Mouse (Mus musculus) cerebellum, postnatal 14 days (tissue): ENCODE data around the gene Grk5.
"Not testable (repeated sequence)": the region's sequence is repeated elsewhere in the genome, so short reads cannot be mapped to it uniquely, and the experiment has no call there.

Experiments used
- DNase-seq, 2 experiments: peaks; one replicate each; pipeline ENCODE4 v3.0.0; 2021; ENCODE audit warnings: mixed read lengths in 2 of 2

Gene Grk5

DNA sequence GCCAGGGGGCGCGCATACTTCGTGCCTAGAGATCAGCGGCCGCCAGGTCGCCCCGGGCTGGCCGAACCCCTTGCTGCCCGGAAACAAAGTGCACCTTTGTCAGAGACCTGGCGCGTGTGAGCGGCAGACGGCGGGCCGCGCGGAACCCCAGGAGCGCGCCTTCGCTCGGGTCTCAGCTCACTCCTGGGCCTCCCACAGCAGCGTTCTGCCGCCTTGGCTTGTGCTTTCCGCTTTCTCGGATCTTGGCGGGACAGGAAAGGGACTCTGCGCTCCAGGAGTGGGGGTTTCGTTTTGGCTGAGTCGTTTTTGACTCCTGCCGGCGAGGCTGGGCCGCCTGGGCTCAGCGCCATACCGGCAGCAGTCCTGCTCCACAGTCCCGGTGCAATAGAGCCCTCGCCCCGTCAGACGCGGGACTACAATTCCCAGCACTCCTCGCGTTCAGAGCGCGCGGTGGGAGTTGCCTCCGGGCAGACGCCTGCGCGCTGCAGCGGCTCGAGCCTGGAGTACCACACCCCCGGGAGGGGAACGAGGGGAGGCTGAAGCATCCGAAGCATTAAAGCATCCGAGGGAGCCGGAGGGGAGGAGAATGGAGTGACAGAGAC is at the start of gene Grk5:
Gene Grk5, plus strand, starts transcription at position 36 of the 602 bp plus-strand sequence.
- DNase-seq: peak; percentile 98

DNA sequence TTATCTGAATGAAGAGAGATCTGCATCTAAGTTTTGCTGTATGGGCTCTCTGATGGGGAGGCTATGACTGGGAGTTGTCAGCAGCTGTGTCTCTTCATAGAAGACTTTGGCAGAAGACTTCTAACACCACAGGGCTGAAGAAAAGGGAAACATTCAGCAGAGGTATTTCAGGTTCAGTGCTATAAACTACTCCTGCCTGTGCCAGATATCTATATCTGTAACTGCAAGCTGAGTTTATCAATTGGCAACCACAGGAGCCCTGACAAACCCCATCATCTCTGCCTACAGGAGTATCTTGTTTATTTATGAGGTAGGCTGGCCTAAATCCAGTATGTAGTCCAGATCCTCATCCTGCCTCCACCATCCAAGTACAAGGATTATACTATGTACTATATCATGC is 46.2 kb upstream of the Grk5 start:
- no peak for DNase-seq

DNA sequence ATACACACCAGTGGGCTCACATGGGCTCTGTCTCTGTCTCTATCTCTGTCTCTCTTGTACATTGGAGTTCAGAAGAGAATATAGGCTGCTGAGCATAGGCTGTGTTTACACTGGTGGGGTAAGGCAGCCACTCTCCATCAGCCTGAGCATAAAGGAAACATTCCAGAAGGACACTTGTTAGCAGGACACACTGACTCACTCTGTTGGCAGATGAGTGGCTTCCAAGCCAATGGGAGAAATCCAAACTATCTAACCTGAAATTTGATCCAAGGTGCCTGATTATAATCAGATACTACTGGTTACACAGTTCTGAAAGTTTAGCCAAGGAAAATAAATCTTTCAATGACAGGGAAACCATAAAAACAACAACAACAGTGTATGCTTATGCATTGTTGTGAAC is 43.8 kb upstream of the Grk5 start:
- no peak for DNase-seq

DNA sequence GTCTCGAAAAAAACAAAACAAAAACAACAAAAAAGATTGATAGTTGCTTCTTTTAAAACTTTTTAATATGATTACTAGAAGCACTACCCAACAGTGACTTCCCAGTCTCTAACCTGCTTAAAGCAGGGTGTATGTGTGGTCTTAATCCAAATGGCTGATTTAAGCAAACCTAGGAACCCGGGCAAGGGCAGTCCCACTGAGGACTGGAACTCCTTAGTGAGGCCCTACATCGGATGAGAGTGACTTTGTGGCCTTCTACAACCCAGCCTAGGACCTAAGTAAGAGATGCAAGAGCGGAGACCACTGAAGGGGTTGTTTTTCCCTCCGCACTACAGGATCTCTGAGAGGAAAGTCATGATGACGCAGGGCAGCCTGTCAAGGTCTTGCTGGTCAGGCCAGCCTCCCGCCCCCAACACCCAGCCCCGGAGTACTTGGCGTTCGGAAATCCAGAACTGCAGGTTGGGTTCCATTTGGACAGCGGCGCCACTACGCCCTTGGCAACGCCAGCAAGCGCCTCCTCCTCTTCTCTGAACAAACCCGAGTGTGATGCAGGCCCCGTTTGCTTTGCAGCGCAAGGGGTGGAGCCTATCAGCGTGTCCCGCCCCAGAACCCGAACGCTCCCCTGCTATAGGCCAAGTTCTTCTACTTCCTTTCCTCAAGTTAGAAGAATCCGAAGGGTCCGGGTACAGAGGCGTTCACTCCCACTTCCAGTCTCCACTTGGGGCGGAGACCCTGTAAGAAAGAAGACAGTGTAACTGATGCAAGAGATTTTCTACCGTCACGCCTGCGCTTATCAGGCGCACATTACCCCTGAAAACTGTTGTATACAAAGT is 28.5 kb upstream of the Grk5 start, which contains the start of gene Sfxn4:
Gene Sfxn4, minus strand, starts transcription at position 612 of the 833 bp plus-strand sequence.
- peak; percentile 87 to 89 for DNase-seq

DNA sequence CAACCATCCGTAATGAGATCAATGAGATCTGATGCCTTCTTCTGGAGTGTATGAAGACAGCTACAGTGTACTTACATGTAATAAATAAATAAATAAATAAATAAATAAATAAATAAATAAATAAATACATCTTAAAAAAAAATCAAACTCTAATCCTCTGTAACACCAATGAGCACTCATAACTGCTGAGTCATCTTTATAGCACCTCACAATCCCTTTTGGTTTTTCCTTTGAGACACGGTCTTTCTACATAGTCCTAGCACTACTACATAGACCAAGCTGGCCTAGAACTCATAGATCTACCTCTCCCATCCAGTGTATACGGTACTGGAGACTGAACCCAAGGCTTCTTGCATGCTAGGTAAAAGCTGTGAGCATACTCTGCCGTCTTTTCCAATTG is 23.4 kb upstream of the Grk5 start:
- not testable (repeated sequence) for DNase-seq

DNA sequence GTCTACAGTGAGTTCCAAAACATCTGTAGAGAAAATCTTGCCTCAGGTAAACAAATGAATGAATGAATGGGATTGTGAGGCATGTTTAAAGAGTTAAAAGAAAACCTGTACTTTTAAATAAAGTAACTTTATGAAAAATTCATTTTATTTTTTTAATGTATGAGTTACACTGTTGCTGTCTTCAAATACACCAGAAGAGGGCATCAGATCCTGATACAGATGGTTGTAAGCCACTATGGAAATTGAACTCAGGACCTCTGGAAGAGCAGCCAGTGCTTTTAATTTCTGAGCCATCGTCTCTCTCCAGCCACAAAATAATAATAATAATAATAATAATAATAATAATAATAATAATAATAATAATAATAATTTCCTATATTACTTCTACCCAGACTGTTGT is 19.1 kb upstream of the Grk5 start:
- DNase-seq: no peak

DNA sequence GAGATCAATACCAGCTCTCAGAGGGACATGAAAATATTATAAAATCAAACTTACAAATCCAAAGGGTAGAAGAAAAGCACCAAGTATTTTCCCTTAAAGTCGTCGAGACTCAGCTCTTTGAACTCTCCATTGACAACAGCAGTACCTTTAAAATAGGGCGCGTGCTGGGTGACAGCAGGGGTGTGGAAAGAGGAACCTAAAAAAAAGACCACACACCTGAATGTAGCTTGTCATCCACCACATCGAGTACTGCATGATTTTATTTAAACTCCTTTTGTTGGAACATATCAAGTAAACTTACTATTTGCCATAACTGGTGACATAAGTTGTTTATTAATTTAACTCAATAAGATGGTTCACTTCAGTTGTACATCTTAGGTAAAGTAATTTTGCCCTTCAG is 18.2 kb upstream of the Grk5 start:
- DNase-seq: no peak

DNA sequence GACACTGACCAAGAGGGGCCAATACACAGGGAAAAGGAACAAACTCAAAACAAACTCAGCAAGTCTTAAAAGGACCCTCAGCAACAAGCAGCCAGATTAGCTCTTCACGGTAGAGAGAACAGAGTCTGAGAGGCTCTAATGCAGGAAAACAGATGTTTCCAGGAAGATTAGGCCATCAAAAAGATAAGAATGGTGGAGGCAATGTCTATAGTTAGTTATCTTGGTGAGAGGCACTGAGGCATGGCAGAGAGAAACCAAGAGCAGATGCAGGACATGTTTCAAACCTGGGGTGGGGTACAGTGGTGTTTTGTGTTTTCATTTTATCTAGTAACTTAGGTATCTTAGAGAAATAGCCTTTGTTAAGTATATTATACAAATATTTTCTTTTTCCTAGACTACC is 17.3 kb upstream of the Grk5 start:
- no peak for DNase-seq

DNA sequence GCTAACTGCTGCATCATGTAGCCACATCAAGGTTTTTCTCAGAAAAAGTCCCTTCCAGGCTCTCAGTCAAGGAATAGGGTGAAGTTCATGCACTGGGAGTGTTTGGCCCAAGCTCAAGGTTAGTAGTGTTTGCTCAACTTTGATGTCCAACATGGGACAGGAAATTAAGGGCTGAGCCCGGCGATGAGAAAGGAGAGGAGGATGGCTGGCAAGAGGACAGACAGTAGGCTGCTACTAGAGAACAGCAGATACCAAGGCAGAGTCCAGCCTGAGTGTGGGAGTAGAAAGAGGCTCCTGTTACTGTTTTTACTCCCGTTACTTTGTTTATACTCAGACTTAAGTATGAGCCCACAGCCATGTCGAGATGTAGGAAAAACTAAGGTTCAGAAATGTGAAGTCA is 16.0 kb upstream of the Grk5 start:
- peak in 1 of 2 experiments; percentile 17 for DNase-seq

DNA sequence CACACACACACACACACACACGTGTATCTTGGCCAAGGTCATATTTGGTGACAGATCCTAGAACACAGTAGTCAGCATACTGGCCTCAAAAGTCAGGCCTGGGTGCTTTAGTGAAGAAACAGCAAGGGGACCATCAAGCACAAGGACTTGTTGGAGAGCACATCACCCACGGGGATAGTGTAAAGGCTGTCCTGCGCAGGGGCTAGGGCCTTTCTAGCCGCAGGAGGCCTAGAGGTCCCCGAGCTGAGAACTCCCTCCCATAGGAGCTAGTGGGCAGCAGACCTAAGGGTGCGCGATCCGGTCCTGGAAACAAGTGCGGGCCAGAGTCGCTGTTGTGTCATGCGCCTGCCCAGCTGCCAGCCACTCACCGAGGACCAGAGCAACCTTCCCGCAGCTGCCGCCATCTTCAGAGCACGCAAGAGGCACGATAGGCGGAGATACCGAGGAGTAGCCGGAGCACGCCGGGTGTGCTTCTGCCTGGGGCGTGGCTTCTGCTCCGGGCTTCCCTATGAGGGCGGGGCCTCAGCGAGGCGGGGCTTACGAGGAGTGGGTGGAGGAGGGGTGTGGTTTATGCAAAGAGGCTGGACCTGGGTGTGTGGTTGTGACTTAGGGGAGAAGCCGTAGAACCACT is 15.4 kb upstream of the Grk5 start, which contains the start of gene Prdx3:
Gene Prdx3, minus strand, starts transcription at position 493 of the 631 bp plus-strand sequence.
- DNase-seq: peak; percentile 95 to 96

DNA sequence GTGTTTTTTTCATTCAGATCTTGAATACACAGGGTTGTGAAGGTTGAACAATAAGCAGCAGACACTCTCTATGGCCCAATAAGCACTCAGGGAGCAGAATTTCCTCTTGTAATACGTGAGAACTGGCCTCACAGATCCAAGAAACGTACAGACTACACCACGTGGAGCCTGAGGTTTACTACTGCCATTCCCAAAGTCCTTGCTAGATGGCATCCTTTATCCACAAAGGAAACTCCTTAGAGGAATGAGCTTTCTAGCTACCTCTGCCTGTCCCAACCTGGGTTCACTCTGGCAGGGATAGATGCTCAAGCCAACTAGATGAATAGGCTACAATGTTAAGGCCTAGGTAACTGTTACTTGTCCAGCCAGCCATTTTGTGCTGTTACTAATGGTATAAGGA is 6.4 kb upstream of the Grk5 start:
- DNase-seq: peak; percentile 61

DNA sequence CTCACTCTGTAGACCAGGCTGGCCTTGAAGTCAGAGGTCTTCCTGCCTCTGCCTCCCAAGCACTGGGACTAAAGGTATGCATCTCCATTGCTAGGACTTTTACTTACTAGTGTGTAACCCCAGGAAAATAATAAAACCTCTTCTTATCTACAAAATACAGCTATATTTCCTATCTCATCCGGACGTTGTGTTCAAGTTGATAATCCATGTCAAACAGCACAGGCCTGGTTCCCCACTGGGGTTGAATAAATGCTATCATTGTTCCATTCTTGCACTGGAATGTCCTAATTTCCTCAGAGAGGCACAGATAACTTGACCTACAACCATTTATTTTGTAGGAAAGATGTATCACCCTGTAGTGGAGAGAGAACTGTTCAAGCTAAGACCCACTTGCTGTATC is 1.9 kb upstream of the Grk5 start:
- no peak for DNase-seq

DNA sequence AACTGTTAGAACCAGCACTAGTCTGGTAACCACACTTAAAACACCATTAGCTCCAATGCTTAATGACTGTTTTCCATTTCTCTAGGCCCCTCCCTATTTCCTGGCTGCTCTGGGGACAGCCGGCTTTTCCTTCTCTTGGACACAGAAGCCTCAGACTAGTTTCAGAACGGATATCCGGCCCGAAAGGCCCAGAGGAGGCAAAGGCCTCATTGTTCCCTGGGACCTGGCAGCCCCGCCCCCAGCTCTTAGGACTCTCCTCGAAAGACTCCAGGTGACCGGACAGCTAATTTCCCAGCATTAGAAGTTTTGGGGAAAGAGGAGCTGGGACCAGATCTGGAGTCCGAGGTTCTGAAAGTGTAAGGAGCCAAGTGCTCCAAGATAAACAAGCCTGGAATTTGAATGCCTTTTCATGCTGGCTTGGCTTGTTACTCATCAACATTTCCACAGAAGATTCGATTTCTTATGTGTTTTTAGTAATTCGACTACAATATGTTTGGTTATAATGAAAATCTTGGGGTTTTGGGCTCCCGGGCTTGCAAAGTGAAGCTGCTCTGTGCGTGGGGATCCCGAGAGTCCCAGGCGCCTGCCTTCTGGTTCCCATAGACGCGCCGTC is 342 bp upstream of the Grk5 start:
- peak; percentile 33 to 44 for DNase-seq

DNA sequence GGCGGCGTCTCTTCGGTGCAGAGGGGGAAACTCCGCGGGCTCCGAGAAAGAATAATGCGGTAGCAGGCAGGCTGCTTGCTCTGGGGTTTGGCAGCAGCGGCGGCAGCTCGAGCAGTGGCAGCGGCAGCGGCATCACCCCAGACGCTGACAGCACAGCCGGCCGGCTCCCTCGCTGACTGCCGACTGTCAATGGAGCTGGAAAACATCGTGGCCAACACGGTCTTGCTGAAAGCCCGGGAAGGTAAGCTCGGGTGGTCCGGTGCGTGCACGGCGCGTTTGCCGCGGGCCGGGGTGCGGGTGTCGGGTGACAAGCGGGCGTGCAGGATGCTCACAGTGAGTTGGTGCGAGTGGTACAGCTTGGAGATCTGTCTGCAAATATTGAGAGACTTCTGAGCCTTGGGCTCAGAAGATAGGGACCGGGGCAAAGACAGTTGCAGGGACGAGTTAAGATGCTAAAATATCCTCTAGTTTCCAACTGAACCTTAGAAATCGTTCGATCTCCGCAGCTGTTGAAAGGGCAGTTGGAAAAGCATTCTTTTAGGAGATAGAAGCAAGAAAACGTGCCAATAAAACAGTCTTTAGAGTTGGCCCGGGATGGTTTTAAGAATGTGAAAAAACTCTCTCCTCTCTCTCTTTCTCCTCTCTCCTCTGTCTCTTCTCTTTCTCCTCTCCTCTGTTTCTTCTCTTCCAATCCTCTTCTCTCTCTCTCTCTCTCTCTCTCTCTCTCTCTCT is 1.0 kb downstream of the Grk5 start:
- peak in 1 of 2 experiments; percentile 77 for DNase-seq

DNA sequence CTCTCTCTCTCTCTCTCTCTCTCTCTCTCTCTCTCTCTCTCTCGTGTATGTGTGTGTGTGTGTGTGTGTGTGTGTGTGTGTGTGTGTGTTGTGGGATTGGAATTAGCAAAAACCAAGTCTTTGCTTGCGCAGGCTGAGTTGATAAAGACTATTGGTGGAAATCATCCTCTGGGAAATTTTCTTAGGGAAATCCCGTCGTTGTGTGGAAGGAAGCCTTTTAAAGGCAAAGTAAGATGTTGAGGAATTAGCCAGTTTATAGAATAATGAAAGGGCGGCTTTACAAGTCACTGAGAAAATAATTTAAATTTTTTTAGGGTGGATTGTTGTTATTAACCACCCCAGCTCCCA is 1.5 kb downstream of the Grk5 start:
- DNase-seq: peak; percentile 54 to 61

DNA sequence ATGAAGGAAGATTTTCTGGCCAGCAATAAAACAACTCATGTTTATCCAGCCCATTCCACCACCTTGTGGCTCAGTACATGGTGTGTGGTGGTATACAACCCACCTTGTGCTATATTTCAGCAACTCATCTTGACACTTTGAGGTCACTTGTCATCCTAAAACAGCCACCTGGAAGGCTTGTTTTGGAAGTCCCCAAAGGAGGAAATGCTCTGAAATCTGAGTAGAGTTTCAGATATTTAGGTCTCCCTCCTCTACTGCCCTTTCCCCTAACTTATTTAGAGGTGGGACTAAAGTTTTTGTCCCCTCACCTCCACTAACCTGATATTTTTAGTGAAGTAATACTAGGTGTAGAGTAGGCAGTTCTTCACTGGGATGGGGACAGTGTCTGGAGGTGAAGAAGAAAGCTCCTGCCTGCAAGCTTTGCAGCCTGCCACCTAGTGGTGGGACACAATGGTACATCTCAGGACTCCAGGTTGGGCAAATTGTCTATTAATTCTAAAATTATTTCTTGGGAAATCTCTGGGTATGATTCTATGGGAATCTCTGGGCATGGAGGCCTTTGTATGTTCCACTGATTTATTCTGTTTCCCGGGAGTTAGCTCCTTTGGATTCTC is 2.5 kb downstream of the Grk5 start:
- peak; percentile 83 to 87 for DNase-seq

DNA sequence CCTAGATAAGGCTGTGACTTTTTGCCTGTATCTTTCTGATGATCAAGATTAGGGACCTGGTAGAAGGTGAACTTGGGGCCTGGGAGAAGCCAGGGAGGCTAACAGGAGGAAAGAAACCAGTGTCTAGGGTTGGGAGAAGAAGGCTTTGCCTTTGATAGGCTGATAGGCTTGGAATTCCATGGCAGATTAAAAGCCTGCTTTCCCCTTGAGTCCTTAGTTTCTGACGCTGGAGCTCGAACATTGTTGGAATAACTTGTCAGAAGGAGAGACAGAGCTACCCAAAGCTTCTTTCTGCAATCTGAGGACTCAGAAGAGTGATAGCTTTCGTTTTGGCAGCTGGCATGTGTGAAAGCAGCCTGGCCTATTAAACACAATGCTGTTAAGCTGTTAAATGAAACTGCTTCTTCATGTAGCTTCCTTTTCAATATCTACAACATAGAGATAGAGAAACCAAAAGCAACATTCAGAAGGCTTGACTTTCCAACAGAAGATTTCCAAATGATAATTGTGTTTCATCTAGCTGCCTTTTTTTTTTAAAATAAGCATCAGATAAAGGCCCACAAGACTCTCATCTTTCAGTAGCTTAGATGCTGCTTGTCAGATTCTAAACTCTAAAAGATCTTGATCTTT is 5.8 kb downstream of the Grk5 start:
- DNase-seq: no peak

DNA sequence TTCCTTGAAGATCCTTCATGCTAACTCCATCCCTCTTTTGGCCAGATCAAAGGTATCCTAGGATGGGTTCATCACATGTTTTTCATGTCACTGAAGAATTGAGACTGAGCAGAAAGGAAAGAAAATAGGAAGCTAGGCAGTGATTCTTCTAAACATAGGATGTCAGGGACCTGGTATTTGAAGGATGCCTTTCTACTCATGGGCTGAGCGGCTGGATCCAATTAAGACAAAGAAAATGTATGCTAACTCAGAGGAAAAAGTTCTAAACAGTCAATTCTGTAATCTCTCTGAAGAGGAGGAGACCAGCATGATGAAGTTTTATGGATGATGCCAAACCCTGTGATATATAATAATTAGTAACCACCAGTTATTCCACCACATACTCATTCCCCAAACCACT is 13.6 kb downstream of the Grk5 start:
- DNase-seq: no peak

DNA sequence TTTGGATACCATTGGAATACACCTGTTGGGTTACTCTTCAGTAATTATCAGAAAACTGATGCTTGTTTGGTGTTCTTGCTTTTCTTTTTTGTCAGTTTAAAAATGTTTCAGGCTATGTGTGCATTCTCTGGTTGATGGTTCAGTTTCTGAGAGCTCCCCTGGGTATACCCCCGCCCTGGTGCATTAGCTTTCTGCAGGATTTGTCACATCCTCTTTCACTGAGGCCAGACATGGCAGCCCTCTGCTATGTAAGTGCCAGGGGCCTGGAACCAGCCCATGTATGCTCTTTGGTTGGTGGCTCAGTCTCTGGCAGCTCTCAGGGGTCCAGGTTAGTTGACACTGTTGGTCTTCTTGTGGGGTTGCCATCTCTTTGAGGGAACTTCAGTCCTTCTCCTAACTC is 14.4 kb downstream of the Grk5 start:
- DNase-seq: no peak

DNA sequence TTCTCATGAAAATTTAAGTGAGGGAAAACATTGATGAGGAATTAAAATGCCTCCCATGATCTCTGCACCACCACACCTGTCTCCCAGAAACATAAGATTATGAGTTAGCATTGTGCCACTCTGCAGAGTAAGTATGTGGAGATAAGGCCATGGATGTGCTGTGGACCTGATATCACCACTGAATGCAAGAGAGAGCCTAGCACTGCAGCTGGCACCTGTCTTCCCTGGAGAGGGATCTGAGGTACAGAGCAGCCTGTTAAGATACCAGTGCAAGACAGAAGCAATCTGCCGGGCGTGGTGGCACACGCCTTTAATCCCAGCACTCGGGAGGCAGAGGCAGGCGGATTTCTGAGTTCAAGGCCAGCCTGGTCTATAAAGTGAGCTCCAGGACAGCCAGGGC is 15.9 kb downstream of the Grk5 start:
- no peak for DNase-seq

DNA sequence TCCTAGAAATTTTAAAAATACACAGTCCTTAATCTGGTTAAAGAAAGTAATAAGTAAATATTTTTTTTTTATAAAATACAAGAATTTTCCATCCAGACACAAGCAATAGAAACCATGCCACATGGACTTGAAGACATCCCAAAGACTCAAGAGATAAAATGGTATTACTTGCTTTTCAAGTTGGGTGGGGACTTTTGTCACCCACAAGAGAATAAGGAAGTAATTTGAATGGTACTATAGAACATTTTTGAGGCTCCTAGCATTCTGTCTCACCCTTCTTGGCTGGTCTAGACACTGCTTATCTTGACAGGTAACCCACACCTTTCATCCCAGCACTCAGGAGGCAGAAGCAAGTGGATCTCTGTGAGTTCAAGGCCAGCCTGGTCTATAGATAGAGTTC is 20.8 kb downstream of the Grk5 start:
- DNase-seq: no peak

DNA sequence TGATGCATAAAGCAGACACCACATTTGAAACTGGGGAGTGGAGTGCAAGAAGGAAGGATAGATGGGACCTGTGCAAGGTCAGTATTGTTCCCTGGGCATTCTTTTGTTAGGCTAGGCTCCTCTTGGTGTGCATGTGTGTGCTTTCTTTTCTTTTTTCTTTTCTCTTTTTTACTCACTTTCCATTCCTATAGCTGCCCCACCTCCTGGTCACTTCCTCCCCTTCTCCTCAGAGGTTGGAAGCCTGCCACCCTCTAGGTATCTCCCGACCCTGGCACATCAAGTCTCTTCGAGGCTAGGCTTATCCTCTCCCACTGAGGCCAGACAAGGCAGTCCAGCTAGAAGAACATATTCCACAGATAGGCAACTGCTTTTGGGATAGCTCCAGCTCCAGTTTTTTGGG is 22.1 kb downstream of the Grk5 start:
- peak; percentile 26 to 52 for DNase-seq
